Mouse (Mus musculus) kidney, embryonic 15.5 days (tissue): ENCODE results near the gene Dcakd. TPM values are rescaled to one million over a fixed set of nuclear protein-coding genes. Genes with fewer than 3 reads are reported as not detected.

Experiments used
- ATAC-seq: fragments of 200-750 bp; cut with Nextera tagmentation; replicated peaks from 2 replicates; pipeline ENCODE4 v1.8.0; 2017; ENCODE audit warnings: moderate TSS enrichment; ENCODE audit not compliant: low FRiP score
- H3K27ac ChIP-seq: fragments of 300-500 bp; sonication (generic); 2 replicates; pipeline ENCODE4 v1.5.1; 2015; ENCODE audit warnings: mild to moderate bottlenecking, inconsistent platforms
- H3K27me3 ChIP-seq: fragments of 300-500 bp; sonication (generic); 2 replicates; pipeline ENCODE4 v1.6.1; 2015; ENCODE audit warnings: inconsistent platforms
- H3K36me3 ChIP-seq: fragments of 300-500 bp; sonication (generic); 2 replicates; pipeline ENCODE4 v1.6.1; 2015; ENCODE audit warnings: inconsistent platforms
- H3K4me1 ChIP-seq: fragments of 300-500 bp; sonication (generic); 2 replicates; pipeline ENCODE4 v1.6.1; 2015; ENCODE audit warnings: inconsistent platforms
- H3K4me2 ChIP-seq: fragments of 300-500 bp; sonication (generic); 2 replicates; pipeline ENCODE4 v1.6.1; 2015; ENCODE audit warnings: moderate library complexity, mild to moderate bottlenecking, inconsistent platforms
- H3K4me3 ChIP-seq: fragments of 300-500 bp; sonication (generic); replicated peaks from 2 replicates; pipeline ENCODE4 v1.5.1; 2015; ENCODE audit warnings: mild to moderate bottlenecking, inconsistent platforms
- H3K9ac ChIP-seq: fragments of 300-500 bp; sonication (generic); 2 replicates; pipeline ENCODE4 v1.6.1; 2015; ENCODE audit warnings: mild to moderate bottlenecking, inconsistent platforms
- H3K9me3 ChIP-seq: fragments of 300-500 bp; sonication (generic); replicated peaks from 2 replicates; pipeline ENCODE4 v1.6.1; 2016; ENCODE audit warnings: inconsistent platforms
- WGBS: fragments of 180-500 bp; shearing (Covaris S2); methylation state at CpG from one replicate; pipeline ENCODE4 v1.1.7; 2015; ENCODE audit warnings: mixed read lengths; 5-methylcytosine and 5-hydroxymethylcytosine counted together
- polyA plus RNA-seq: library from polyadenylated mRNA; unstranded; fragments of >200 nt; fragmentation: Nextera tagmentation; extraction: Ambion mirVana; gene quantifications from 2 replicates; pipeline ENCODE4 v1.2.1, GENCODE M21; 2015

Gene Dcakd
- polyA plus RNA-seq, 1 experiment from 2014 or later: 187 TPM

DNA sequence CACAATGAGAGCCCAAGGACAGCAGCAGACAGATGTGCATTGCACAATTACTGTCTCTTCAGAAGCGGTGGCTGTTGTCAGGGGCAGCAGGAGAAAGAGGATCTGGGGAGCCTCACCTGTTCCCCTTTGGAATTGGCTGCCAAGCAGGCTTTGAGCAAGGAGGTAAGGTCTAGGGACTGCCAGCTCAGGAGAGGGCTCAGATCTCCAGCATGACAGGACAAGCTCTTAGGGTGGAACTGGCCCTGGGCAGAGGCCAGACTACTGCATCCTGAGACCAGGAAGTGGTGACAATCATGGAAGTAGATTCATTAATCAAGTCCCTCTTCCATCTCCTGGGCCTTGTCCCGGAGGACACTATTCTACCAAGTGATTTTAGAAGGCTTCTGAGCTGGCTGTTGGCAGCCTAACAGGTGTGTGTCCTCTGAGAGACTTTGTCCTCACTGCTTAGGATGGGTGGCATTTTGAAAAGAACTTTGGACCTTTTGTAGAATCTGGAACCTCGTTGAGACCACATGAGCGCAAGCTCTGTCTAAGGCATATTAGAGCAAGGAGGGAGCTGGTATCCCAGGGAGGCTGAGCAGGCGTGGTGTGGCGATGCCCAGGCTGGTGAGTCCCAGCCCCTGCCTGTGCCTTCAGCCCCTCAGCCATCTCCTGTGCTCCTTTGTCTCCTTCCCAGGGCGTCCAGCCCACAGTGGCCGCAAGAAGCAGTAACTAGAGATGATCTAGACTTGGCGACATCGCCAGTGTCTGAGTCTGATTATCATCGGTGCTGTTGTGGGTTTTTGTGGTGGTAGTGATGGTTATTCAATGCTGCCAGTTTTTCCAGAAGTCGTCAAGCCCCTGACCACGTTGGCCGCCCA, 38.3 kb upstream of the Dcakd start:
- no peak overlapping the region for H3K27ac ChIP-seq
- ATAC-seq: no peak

DNA sequence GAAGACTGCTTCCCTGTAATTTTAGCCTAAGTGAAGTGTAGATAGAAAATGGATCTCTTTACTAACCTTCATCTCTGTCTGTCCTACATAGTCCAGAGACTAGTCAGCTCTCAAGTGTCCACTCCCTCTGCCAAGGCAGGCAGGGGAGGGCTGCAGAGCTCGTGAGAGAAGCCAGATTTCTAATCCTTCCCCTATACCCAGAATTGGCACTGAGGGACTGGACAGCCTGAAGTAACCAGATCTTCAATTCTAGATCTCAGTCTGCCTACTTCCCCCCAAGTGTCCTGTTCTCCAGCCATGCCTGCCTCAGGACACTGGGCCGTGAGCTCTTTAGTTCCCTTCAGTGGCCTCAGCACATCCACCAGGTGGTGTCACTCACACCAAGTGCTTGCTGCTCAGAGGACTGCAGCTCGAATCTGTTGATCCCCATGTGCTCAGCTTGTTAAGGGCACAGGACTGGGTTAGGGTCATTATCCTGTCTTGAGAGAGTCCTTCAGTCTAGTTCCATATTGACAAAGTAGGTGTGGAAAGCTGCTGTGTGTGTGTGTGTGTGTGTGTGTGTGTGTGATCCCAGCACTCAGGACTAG, 30.5 kb upstream of the Dcakd start:
- Histone ChIP-seq H3K9ac (no peak overlapping the region), H3K4me3 (no peak overlapping the region), H3K27me3 (no peaks in the 10 kb centered on the region), H3K4me1 (no peaks in the 10 kb centered on the region), H3K9me3 (no peaks in the 10 kb centered on the region), H3K36me3 (peaks cover 91% of the 10 kb centered on the region), H3K27ac (no peak overlapping the region), H3K4me2 (no peak overlapping the region)
- WGBS: 60% methylated on average over 3 of the region's 3 CpGs
- ATAC-seq: no peak

More for the DNA sequence above, 38.3 kb upstream of the Dcakd start:
- no peak overlapping the region for H3K9ac ChIP-seq
- H3K36me3 ChIP-seq: peaks cover 95% of the 10 kb centered on the region
- no peaks in the 10 kb centered on the region for H3K27me3 ChIP-seq
- no peaks in the 10 kb centered on the region for H3K4me1 ChIP-seq
- no peak overlapping the region for H3K4me2 ChIP-seq
- 94% methylated on average over 14 of the region's 14 CpGs for WGBS
- H3K9me3 ChIP-seq: no peaks in the 10 kb centered on the region
- H3K4me3 ChIP-seq: no peak overlapping the region

DNA sequence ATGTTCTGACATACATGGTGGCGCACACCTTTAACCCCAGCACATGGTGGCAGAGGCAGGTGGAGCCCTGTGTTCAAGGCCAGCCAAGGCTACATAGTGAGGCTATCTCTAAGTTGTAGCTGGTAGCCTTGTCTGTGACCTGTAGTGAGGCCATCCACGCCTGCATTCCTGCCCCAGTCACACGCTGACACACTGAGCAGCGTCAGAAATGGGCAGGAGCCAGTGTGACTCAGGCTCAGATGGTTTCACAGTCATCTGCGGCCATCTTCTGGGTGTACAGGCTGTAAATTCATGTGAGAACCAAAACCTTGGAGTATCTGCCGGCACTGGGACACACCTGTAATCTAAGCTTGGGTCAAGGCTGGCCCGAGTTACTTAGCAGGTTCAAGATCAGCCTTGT, 28.5 kb upstream of the Dcakd start:
- H3K27me3 ChIP-seq: no peaks in the 10 kb centered on the region
- H3K4me2 ChIP-seq: no peak overlapping the region
- H3K9ac ChIP-seq: no peak overlapping the region
- H3K4me1 ChIP-seq: no peaks in the 10 kb centered on the region
- no peaks in the 10 kb centered on the region for H3K9me3 ChIP-seq
- peaks cover 93% of the 10 kb centered on the region for H3K36me3 ChIP-seq
- no peak for ATAC-seq
- WGBS: 95% methylated on average over 7 of the region's 7 CpGs
- no peak overlapping the region for H3K4me3 ChIP-seq
- no peak overlapping the region for H3K27ac ChIP-seq

DNA sequence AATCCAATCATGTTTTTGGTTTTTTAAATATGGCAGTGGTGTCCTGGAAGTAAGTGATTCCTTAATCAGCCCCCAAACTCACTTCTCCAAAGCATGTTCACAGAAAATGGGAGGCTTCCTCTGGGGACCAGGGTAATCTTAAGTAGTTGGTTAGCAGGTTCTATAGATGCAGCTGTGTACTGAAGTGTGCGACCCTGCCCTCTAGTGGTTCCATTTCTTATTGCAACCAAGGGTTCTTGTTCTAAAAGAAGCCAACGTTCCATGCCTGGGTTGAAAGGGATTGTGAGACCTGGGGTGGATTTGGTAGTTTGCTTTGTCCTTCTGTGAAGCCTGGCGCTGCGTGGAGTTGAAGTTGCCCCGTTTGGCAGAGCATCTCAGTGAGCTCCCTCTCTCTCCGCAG, 26.7 kb upstream of the Dcakd start:
- Histone ChIP-seq H3K4me2 (no peak overlapping the region), H3K4me1 (no peaks in the 10 kb centered on the region), H3K27ac (no peak overlapping the region), H3K9me3 (no peaks in the 10 kb centered on the region), H3K36me3 (peaks cover 93% of the 10 kb centered on the region), H3K9ac (no peak overlapping the region), H3K27me3 (no peaks in the 10 kb centered on the region), H3K4me3 (no peak overlapping the region)
- WGBS: 45% methylated on average over 6 of the region's 6 CpGs
- ATAC-seq: no peak

DNA sequence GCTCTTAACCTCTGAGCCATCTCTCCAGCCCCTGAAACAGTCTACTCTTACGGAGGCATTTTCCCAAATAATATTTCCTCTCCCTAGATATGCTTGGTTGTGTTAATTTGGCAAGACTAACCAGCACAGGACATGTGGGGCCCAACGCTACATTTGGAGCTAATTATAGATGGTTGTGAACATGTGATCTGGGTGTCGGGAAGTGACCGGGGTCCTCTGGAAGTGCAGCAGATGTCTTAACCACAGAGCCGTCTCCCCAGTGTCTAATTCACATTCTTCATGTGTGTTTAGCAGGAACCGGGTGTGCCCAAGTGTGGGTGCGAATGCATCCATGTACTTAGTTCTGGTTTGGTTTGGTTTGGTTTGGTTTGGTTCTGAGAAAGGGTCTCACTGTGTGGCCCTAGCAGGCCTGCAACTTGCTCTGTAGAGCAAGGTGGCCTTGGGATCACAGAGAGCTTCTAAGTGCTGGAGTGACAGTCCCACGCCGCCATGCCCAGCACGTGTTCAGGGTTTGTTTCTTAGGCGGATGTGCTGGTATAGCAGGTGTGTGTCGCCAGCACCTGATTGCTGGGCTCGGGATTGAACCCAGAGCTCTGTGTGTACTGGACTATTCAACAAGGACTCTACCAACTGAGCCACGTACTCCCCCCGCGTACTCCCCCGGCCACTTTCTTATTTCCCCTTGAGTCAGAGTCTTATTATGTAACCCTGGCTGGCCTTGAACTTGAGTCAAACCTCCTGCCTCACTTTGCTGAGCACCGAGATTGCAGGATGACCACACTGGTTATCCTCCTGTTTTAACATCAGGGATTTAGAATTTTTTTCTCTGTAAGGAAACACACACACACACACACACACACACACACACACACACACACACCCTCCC, 25.3 kb upstream of the Dcakd start:
- ATAC-seq: no peak
- H3K9ac ChIP-seq: no peak overlapping the region
- no peak overlapping the region for H3K4me2 ChIP-seq
- H3K27me3 ChIP-seq: no peaks in the 10 kb centered on the region
- no peaks in the 10 kb centered on the region for H3K4me1 ChIP-seq
- H3K27ac ChIP-seq: no peak overlapping the region
- H3K4me3 ChIP-seq: no peak overlapping the region
- H3K36me3 ChIP-seq: peaks cover 84% of the 10 kb centered on the region
- no peaks in the 10 kb centered on the region for H3K9me3 ChIP-seq
- 93% methylated on average over 18 of the region's 18 CpGs for WGBS

DNA sequence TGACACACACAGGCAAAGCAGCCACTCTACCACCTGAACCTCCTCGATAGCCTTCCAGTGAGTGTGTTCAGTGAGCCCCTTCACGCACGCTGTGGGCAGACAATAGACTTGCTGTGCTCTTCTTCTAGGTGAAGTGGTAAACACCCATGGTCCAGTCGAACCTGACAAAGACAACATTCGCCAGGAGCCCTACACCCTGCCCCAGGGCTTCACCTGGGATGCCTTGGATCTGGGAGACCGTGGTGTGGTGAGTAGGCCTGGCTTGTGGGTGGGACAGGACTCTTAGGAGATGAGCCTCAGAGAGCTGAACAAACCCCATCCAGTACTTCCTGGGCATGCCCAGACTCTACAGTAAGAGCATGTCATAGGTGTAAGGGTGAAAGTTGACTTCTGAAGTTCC, 23.9 kb upstream of the Dcakd start:
- Histone ChIP-seq H3K36me3 (peaks cover 78% of the 10 kb centered on the region), H3K9me3 (no peaks in the 10 kb centered on the region), H3K27me3 (no peaks in the 10 kb centered on the region), H3K4me3 (no peak overlapping the region), H3K27ac (no peak overlapping the region), H3K4me1 (no peaks in the 10 kb centered on the region), H3K9ac (no peak overlapping the region), H3K4me2 (no peak overlapping the region)
- 90% methylated on average over 6 of the region's 6 CpGs for WGBS
- ATAC-seq: no peak

DNA sequence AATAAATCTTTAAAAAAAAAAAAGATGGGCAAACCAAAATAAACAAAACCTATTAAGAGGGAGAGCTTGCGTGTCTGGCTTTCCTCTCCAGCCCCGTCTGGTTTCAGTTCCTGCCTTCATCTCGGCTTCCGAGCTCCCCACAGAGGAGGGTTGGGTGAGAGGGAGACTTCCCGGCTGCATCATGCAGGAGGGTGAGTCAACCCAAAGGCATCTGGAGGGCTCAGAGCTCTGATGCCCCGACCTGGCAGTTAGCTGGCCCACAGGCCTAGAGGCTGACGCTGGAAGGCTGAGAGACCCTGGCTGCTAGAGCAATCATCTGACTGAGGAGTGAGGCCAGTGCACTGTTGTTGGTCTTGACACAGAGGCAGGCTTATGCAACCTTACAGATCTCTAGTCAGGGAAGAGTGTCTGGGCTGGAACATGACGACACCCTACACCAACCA, 23.1 kb upstream of the Dcakd start:
- H3K9me3 ChIP-seq: no peaks in the 10 kb centered on the region
- WGBS: 76% methylated on average over 8 of the region's 8 CpGs
- no peaks in the 10 kb centered on the region for H3K27me3 ChIP-seq
- peaks cover 76% of the 10 kb centered on the region for H3K36me3 ChIP-seq
- no peak overlapping the region for H3K4me3 ChIP-seq
- H3K9ac ChIP-seq: no peak overlapping the region
- 0 out of 2 replicates have a peak overlapping the region, but pooled peaks have one; percentile 14 for H3K27ac ChIP-seq
- no peaks in the 10 kb centered on the region for H3K4me1 ChIP-seq
- ATAC-seq: no peak
- H3K4me2 ChIP-seq: no peak overlapping the region

DNA sequence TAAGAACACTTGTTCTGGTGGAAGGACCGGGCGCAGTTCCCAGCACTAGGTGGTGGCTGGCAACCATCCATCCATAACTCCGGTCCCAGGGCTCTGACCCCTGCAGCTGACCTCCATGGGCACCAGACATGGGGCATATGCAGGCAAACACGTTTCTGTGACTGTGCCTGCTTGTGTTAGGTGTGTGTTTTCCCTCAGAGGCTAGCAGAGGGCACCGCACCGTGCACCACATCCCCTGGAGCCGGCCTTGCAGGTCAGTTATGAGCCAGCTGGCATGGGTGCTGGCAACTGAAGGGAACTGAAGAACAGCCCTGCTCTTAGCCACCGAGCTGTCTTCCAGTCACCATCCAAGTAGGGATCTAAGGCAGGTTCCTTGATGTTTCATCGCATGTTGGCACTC, 22.0 kb upstream of the Dcakd start:
- Histone ChIP-seq H3K27me3 (no peaks in the 10 kb centered on the region), H3K9me3 (no peaks in the 10 kb centered on the region), H3K4me1 (no peaks in the 10 kb centered on the region), H3K4me2 (no peak overlapping the region), H3K36me3 (peaks cover 76% of the 10 kb centered on the region), H3K9ac (no peak overlapping the region), H3K27ac (no peak overlapping the region), H3K4me3 (no peak overlapping the region)
- ATAC-seq: no peak
- 90% methylated on average over 9 of the region's 9 CpGs for whole genome bisulfite sequencing

DNA sequence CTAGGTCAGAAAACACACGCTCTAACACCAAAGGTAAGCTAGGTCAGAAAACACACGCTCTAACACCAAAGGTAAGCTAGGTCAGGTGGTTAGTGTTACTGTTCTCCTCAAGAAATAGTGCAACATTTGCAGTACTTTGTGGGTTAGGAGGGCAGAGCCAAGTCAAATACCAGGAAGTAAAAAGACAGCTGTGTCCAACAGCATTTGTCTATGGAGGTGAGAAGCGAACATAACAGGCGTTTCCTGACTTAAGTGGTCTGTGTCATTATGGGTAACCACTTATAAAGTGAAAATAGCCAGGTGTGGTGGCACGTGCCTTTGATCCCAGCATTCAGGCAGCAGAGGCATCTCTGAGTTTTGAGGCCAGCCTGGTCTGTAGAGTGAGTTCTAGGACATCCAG, 21.5 kb upstream of the Dcakd start:
- Histone ChIP-seq H3K9me3 (no peaks in the 10 kb centered on the region), H3K4me1 (no peaks in the 10 kb centered on the region), H3K4me3 (no peak overlapping the region), H3K36me3 (peaks cover 78% of the 10 kb centered on the region), H3K4me2 (no peak overlapping the region), H3K27ac (no peak overlapping the region), H3K9ac (no peak overlapping the region), H3K27me3 (no peaks in the 10 kb centered on the region)
- ATAC-seq: no peak
- WGBS: 94% methylated on average over 5 of the region's 5 CpGs

DNA sequence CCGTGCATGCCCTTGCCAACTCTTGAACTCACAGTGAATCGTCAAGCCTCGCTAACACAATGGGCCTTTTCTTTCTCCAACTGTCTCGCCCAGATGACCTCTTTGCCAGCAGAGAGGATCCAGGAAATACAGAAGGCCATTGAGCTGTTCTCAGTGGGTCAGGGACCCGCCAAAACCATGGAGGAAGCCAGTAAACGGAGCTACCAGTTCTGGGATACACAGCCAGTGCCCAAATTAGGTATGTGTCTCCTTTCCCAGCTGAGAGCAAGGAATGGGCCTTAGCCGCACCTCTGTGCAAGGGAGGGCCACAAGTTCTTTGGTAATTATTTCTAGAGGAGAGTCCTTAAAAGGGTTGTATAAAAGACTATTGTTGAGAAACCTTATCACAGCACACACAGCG, 18.2 kb upstream of the Dcakd start:
- no peak overlapping the region for H3K27ac ChIP-seq
- H3K36me3 ChIP-seq: peaks cover 65% of the 10 kb centered on the region
- no peak overlapping the region for H3K4me2 ChIP-seq
- 89% methylated on average over 8 of the region's 8 CpGs for WGBS
- H3K4me1 ChIP-seq: 0 out of 2 replicates have a peak, but pooled peaks cover 3% of the 10 kb centered on the region
- H3K9ac ChIP-seq: no peak overlapping the region
- no peak for ATAC-seq
- no peaks in the 10 kb centered on the region for H3K27me3 ChIP-seq
- no peaks in the 10 kb centered on the region for H3K9me3 ChIP-seq
- no peak overlapping the region for H3K4me3 ChIP-seq

DNA sequence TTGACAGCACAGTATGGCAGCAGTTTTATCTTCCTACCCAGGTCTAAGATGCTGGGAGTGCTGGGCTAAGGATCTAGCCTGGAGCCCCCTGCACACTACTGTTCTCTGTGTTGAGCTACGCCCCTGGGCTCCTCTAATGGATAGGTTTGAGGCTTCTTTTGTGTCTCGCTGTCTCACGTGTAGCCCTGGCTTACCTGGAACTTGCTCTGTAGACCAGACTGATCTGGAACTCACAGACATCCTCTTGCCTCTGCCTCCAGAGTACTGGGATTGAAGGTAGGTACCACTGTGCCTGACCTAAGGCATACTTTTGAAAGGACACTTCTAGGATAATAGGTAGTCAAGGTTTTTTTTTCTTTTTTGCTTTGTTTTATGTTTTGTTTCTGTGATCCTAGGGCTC, 15.8 kb upstream of the Dcakd start:
- H3K27me3 ChIP-seq: no peaks in the 10 kb centered on the region
- H3K4me2 ChIP-seq: no peak overlapping the region
- WGBS: 93% methylated on average over 3 of the region's 3 CpGs
- no peak overlapping the region for H3K27ac ChIP-seq
- peaks cover 54% of the 10 kb centered on the region for H3K36me3 ChIP-seq
- 0 out of 2 replicates have a peak, but pooled peaks cover 3% of the 10 kb centered on the region for H3K4me1 ChIP-seq
- H3K9ac ChIP-seq: no peak overlapping the region
- H3K4me3 ChIP-seq: no peak overlapping the region
- no peak for ATAC-seq
- H3K9me3 ChIP-seq: no peaks in the 10 kb centered on the region

DNA sequence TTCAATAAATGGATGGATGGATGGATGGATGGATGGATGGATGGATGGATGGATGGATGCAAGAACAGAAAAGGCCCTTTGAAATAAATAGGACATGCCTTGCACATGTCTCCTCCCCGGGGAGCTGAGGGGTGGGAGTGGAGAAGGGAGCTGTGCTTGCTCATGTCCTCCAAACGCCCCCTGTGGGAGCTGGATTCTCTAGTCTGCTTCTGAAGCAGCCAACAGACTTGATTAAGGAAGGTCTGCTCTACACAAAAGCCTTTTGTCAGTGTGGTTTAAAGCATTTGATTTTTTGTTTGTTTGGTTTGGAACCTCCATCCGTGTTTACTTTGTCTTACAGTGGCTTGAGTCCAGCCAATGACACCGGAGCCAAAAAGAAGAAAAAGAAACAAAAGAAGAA, 14.7 kb upstream of the Dcakd start:
- Histone ChIP-seq H3K27me3 (no peaks in the 10 kb centered on the region), H3K4me2 (no peak overlapping the region), H3K9me3 (no peaks in the 10 kb centered on the region), H3K9ac (no peak overlapping the region), H3K4me3 (no peak overlapping the region), H3K4me1 (0 out of 2 replicates have a peak, but pooled peaks cover 3% of the 10 kb centered on the region), H3K36me3 (peaks cover 57% of the 10 kb centered on the region), H3K27ac (no peak overlapping the region)
- 81% methylated on average over 4 of the region's 4 CpGs for WGBS
- ATAC-seq: no peak
